Mouse (Mus musculus) embryonic fibroblast, embryonic 13.5 days (primary cell): ENCODE data around the gene Slc1a5. TPM values are rescaled to one million over a fixed set of nuclear protein-coding genes. Genes with fewer than 3 reads are reported as not detected.
A peak's percentile ranks its signal among the peaks of the same experiment; 100 is the strongest.

ENCODE experiments used
- H3K27ac ChIP-seq: 2 replicates; pipeline ENCODE4 v1.5.1; 2012; ENCODE audit warnings: low read length, control low read depth, inconsistent platforms; ENCODE audit not compliant: insufficient read depth
- H3K4me1 ChIP-seq: 2 replicates; pipeline ENCODE4 v1.6.1; 2011; ENCODE audit warnings: low read length; ENCODE audit not compliant: control insufficient read depth, insufficient read depth
- H3K4me3 ChIP-seq: 2 replicates; pipeline ENCODE4 v1.5.1; 2011; ENCODE audit warnings: mild to moderate bottlenecking, control low read depth, low read length; ENCODE audit not compliant: insufficient read depth
- CTCF ChIP-seq: IDR thresholded peaks from 2 replicates; pipeline ENCODE4 v1.5.1; 2011; ENCODE audit warnings: mild to moderate bottlenecking, control low read depth, low read length, moderate library complexity, borderline replicate concordance; ENCODE audit not compliant: insufficient read depth
- POLR2A ChIP-seq: IDR thresholded peaks from 2 replicates; pipeline ENCODE4 v1.6.1; 2011; ENCODE audit warnings: low read depth, mild to moderate bottlenecking, control low read depth, low read length, moderate library complexity
- polyA plus RNA-seq: library from polyadenylated mRNA; stranded (reverse); fragments of >200 nt; gene quantifications from 2 replicates; pipeline ENCODE4 v1.2.4, GENCODE M21; 2011; ENCODE audit warnings: low read depth; ENCODE audit not compliant: missing spikeins, insufficient read length

The Slc1a5 gene
- polyA plus RNA-seq, 1 experiment: 74.5 TPM

DNA sequence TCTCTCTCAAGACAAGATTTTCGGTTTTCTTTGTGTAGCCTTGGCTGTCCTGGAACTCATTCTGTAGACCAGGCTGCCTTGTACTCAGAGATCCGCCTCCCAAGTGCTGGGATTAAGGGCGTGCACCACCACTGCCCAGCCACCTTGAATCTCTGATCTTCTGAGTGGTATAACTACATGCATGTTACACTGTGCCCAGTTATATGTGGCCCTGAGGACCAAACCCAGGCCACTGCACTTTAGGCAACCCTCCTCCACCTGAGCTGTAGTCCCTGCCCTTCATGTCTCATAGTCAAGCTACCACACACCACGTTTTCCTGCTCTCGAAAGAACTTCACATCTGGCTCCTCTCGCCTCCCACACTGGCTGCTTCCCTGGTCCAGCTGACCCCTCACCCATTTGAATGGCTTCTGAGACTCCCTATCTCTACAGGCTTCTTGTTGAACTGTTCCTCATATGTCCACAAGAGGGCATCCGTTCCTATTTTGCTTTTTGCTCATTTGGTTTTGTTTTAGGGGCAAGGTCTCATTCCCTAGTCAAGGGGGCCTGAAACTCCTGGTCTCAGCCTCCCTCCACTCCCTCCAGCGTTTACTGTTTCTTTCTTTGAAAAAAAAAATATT is 23.4 kb downstream of the Slc1a5 start:
- no peaks in the 10 kb centered on the region for H3K4me1 ChIP-seq
- TF ChIP-seq POLR2A (no peak), CTCF (no peak)
- H3K4me3 ChIP-seq: no peak overlapping the region
- no peak overlapping the region for H3K27ac ChIP-seq

DNA sequence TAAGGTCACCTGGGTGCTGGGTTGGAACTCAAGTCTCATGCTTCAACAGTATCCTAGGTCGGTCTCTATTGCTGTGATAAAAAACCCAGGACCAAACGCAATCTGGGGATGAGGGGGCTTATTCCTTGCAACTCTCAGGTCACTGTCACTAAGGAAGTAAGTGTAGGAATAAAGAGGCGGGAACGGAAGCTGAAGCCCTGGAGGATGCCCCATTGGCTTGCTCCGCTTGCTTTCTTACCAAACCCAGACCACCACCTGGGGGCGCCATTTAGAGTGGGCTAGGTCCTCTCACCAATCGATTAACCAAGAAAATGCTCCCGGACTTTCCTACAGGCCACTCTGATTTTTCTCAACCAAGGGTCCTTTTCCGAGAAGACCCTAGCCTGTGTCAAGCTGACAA is 26.8 kb downstream of the Slc1a5 start:
- no peak for TF ChIP-seq CTCF
- TF ChIP-seq POLR2A: no peak
- no peaks in the 10 kb centered on the region for H3K4me1 ChIP-seq
- no peak overlapping the region for H3K27ac ChIP-seq
- no peak overlapping the region for H3K4me3 ChIP-seq

DNA sequence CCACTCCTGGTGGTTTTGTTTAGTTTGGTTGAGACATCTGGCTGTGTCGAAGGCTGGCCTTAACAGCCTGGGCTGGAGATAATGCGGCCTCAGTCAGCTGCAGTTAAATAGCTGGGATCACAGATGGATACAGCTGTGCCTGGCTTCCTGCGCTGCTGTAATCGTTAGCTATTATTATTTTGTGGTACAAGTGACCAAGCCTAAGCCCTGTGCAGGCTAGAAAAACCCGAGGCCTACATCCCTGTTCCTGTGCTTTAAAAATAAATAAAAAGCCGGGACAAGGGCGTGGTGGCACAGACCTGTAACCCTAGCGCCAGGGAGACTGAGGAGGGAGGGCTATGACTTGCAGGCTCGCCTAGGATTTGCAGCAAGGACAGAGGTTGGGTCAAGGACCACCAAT is 27.5 kb downstream of the Slc1a5 start:
- no peak for TF ChIP-seq POLR2A
- no peak overlapping the region for H3K4me3 ChIP-seq
- H3K27ac ChIP-seq: no peak overlapping the region
- H3K4me1 ChIP-seq: no peaks in the 10 kb centered on the region

DNA sequence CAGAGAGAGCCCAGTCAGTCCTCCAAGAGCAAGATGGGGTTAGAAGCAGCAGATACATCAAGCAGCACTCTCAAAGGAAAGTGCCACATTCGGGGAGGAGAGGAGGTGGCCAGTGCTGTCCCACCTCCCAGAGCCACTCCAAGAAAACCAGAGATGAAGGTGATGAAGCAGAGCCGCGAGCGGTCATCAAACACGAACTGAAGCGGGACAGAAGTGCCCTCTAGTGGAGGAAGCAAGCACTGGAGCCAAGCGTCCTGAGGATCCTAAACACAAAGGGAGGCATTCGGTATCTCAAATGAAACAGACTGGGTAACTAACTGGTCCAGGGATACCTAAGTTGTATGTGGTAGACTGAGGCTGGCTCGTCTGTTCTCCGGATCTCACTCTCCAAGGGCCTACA is 28.6 kb downstream of the Slc1a5 start:
- Histone ChIP-seq H3K27ac (no peak overlapping the region), H3K4me3 (no peak overlapping the region), H3K4me1 (no peaks in the 10 kb centered on the region)
- TF ChIP-seq CTCF: peak; percentile 87
- TF ChIP-seq POLR2A: no peak

DNA sequence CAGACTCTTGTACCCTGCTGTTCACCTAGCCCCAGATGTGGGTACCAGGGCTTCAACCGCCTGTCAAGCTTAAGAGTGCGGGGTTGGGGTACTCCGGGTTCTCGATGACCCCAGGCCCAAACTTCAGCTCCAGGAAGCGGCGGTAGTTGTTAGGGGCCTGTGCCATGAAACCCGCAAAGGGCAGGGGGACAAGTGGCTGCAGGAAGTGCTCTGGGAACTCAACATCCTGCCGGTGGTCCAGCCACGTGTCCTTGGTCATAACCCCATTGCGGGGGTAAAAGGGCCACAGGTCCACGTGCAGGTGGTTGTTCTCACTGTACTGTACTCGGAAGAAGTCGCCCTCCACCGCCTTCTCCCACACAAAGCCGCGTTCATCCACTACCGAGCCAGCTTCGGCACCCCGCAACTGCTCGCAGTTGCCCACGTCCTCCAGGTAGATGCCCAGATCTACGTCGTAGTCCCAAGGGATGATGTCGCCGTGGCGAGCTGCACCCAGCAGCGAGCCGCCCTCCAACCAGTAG is 29.3 kb downstream of the Slc1a5 start:
- Histone ChIP-seq H3K4me1 (no peaks in the 10 kb centered on the region), H3K4me3 (no peak overlapping the region), H3K27ac (no peak overlapping the region)
- TF ChIP-seq POLR2A: no peak
- no peak for TF ChIP-seq CTCF

DNA sequence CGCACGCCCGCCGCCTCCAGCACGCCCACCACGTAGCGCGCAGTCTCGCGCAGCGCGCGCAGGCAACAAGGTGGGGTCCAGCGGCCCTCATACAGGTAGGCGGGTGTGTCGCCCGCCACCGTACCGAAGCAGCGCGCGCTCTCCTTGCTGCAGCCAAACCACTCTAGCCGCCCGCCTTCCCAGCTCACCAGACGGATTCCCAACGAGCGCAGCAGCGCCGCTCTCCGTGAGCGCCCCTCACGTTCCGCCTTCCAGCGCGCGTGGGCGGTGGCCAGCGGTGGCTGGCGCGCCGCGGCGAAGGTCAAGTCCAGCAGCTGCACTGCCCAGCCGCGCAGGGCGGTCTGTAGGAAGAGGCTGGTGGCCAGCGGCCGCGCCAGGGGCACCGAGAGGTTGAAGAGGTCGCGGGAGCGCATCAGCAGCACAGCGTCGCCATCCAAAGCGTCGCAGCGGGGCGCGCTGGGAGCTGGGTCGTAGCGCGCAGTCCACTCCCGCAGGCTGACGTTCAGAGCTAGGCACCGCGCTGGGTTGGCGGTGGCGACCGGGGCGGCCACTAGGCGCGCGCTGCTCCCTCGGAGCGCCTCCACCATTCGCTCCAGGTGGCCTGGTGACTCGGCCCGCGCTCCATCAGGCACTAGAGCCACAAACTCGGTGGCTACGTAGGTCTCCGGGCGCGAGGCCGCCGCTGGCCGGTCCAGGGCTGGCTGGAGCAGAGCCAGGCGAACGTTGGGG is 29.9 kb downstream of the Slc1a5 start:
- no peaks in the 10 kb centered on the region for H3K4me1 ChIP-seq
- TF ChIP-seq CTCF (no peak), POLR2A (no peak)
- H3K4me3 ChIP-seq: no peak overlapping the region
- no peak overlapping the region for H3K27ac ChIP-seq

DNA sequence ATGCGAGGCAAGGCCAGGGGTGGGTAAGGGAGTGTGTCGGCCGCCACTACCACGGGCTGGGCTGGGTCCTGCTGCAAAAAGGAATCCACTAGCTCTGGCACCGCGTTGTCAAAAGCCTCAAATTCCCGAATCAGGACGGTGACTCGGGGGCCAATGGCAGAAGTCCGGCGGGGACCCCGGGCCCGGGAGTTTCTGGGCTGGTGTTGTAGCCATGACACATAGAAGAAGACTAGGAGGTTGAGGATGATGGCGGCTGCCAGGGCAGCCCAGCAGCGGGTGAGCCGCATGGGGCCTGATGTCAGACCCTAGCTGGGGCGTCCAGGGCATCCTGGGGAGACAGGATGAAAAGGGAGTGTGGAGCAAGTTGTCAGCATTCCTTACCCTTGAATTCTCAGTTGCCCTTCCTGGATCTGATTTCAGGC is 30.5 kb downstream of the Slc1a5 start:
- no peak for TF ChIP-seq CTCF
- TF ChIP-seq POLR2A: no peak
- no peak overlapping the region for H3K27ac ChIP-seq
- no peaks in the 10 kb centered on the region for H3K4me1 ChIP-seq
- H3K4me3 ChIP-seq: no peak overlapping the region

DNA sequence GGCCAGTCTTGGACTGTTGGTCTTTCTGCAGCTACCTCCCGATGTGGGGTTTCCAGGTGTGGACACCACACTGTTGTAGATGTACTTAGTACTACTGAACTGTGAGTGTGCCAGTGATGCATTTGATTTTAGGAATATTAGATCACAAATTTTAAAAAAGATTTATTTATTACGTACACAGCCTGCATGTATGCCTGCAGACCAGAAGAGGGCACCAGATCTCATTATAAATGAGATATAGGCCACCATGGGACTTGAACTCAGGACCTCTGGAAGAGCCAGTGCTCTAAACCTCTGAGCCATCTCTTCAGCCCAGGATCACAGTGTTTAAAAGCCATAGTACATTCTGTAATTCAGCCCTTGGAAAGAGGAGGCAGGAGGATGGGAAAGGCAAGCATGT is 31.4 kb downstream of the Slc1a5 start:
- Histone ChIP-seq H3K27ac (no peak overlapping the region), H3K4me3 (no peak overlapping the region), H3K4me1 (no peaks in the 10 kb centered on the region)
- TF ChIP-seq CTCF (no peak), POLR2A (no peak)

DNA sequence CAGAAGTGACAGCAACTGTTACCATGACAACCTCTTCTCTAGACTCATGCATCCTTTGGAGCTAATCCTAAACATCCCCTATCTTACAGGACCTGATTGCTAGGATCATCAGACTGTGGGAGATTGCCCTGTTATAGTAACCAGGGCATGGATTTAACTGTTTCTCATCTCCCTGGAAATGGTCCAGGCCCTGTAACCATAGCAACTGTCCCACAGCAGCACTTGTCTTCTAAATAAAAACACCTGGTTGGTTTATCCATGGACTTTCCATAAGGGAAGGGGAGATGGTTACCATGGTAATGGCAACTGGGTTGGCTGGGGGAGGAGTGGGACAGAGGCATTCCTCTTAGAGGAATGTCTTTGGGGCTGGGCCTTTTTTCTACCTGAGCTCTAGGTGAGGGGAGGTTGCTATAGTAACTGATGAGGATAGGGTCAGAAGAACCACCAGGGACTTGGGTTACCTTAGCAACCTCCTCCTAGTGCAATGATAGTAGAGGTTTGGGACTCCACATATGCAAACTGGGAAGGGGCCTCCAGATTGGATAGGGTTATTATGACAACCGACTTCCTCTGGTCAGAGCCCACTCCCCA is 34.3 kb downstream of the Slc1a5 start, which contains the start of gene Strn4:
Gene Strn4, plus strand, starts transcription at position 539 of the 591 bp plus-strand sequence.
- peak within 1 kb of the TSS; percentile 63 for H3K4me3 ChIP-seq
- peak within 1 kb of the TSS; percentile 51 for H3K27ac ChIP-seq
- TF ChIP-seq CTCF: no peak
- no peak for TF ChIP-seq POLR2A
- peaks cover 7% of the 10 kb centered on the region; the same call in 1 of the 2 replicates for H3K4me1 ChIP-seq

DNA sequence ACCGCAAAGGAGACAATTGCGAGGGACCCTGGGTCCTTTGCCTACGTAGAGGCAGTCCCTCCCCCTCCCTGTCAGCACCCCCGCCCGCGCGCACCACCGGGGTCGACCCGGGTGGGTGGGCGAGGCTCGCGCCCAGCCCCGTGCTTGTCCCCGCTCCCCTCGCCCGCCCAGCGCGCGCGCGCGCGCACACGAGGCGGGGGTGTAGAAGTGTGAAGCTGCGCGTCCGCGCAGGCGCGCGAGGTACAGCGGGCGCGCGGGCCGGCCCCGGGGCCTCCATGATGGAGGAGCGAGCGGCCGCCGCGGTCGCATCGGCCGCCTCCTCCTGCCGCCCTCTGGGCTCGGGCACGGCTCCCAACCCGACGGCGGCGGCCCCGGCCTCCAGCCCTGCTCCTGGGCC is 34.9 kb downstream of the Slc1a5 start:
- TF ChIP-seq CTCF (no peak), POLR2A (peak; percentile 45)
- H3K27ac ChIP-seq: peak overlapping the region; percentile 51
- H3K4me3 ChIP-seq: peak overlapping the region; percentile 63
- H3K4me1 ChIP-seq: peaks cover 7% of the 10 kb centered on the region; the same call in 1 of the 2 replicates

DNA sequence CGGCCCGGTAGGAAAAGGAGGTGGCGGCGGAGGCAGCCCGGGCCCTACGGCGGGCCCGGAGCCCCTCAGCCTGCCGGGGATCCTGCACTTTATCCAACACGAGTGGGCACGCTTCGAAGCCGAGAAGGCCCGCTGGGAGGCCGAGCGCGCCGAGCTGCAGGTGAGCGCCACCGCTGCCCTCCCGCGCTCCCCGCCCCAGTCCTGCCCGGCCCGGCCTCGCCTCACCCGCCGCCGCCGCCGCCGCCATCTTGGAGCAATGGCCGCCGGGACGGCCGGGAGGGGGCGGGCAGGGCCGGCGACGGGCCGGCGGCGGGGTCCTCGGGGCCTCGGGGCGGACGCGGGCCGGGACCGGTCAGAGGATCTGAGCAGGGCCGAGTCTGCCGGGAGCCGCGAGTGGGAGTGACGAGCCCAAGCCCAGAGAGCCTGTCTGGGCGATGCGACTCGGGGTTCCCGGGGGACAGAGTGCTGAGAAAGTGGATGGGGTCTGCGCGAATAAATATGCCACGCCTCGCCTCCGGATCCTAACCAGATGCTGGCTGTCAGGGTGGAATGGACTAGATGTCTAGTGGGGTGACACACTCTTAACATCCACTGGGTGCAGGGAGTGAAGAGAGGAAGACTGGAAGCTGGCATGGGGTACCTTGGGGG is 35.5 kb downstream of the Slc1a5 start, which contains the start of gene Fkrp:
Gene Fkrp, minus strand, starts transcription at position 258 of the 648 bp plus-strand sequence.
- Histone ChIP-seq H3K4me3 (peak within 1 kb of the TSS; percentile 63), H3K4me1 (peaks cover 7% of the 10 kb centered on the region; the same call in 1 of the 2 replicates), H3K27ac (peak within 1 kb of the TSS; percentile 51)
- TF ChIP-seq CTCF (no peak), POLR2A (peak; percentile 21; the same call in 1 of the 2 replicates)
